Mouse (Mus musculus): Measurements from ENCODE around the gene Mgat5b.

Gene Mgat5b

GRCm38 (mm10) chr11:116919186-116920020 lies 740 bp downstream of the Mgat5b start:
- peak; percentile 13 for DNase-seq (ENCODE audit: low read depth)

GRCm38 (mm10) chr11:116920746-116921145 lies 2.1 kb downstream of the Mgat5b start:
- DNase-seq (ENCODE audit: low read depth) = no peak

- DNase-seq (ENCODE audit: low read depth) = no peak
Measured at GRCm38 (mm10) chr11:116922058-116922457, 3.4 kb downstream of the Mgat5b start.

GRCm38 (mm10) chr11:116928031-116928430 lies 9.4 kb downstream of the Mgat5b start:
- no peak for DNase-seq (ENCODE audit: low read depth)

GRCm38 (mm10) chr11:116934862-116935261 lies 16.2 kb downstream of the Mgat5b start:
- no peak for DNase-seq (ENCODE audit: low read depth)

- DNase-seq (ENCODE audit: low read depth) = no peak
Measured at GRCm38 (mm10) chr11:116935354-116935753, 16.7 kb downstream of the Mgat5b start.

GRCm38 (mm10) chr11:116935917-116936316 lies 17.3 kb downstream of the Mgat5b start:
- no peak for DNase-seq (ENCODE audit: low read depth)

- DNase-seq (ENCODE audit: low read depth) = no peak
Measured at GRCm38 (mm10) chr11:116937141-116937540, 18.5 kb downstream of the Mgat5b start.

GRCm38 (mm10) chr11:116940088-116940855 lies 21.6 kb downstream of the Mgat5b start:
- no peak for DNase-seq (ENCODE audit: low read depth)

GRCm38 (mm10) chr11:116944346-116944745 lies 25.7 kb downstream of the Mgat5b start:
- DNase-seq (ENCODE audit: low read depth) = no peak

- DNase-seq (ENCODE audit: low read depth) = peak; percentile 48
Measured at GRCm38 (mm10) chr11:116949832-116950231, 31.2 kb downstream of the Mgat5b start.

- no peak for DNase-seq (ENCODE audit: low read depth)
Measured at GRCm38 (mm10) chr11:116951429-116951828, 32.8 kb downstream of the Mgat5b start.

- no peak for DNase-seq (ENCODE audit: low read depth)
Measured at GRCm38 (mm10) chr11:116954231-116955118, 35.8 kb downstream of the Mgat5b start.

- no peak for DNase-seq (ENCODE audit: low read depth)
Measured at GRCm38 (mm10) chr11:116958601-116959000, 39.9 kb downstream of the Mgat5b start.

- no peak for DNase-seq (ENCODE audit: low read depth)
Measured at GRCm38 (mm10) chr11:116965061-116965460, 46.4 kb downstream of the Mgat5b start.

- no peak for DNase-seq (ENCODE audit: low read depth)
Measured at GRCm38 (mm10) chr11:116965961-116966360, 47.3 kb downstream of the Mgat5b start.

GRCm38 (mm10) chr11:116968586-116968985 lies 49.9 kb downstream of the Mgat5b start:
- DNase-seq (ENCODE audit: low read depth) = no peak

GRCm38 (mm10) chr11:116969498-116969897 lies 50.8 kb downstream of the Mgat5b start:
- no peak for DNase-seq (ENCODE audit: low read depth)

GRCm38 (mm10) chr11:116970847-116971246 lies 52.2 kb downstream of the Mgat5b start:
- DNase-seq (ENCODE audit: low read depth) = no peak

GRCm38 (mm10) chr11:116972828-116973227 lies 54.2 kb downstream of the Mgat5b start:
- DNase-seq (ENCODE audit: low read depth) = no peak

- no peak for DNase-seq (ENCODE audit: low read depth)
Measured at GRCm38 (mm10) chr11:116973508-116973907, 54.8 kb downstream of the Mgat5b start.

GRCm38 (mm10) chr11:116974341-116974740 lies 55.7 kb downstream of the Mgat5b start:
- no peak for DNase-seq (ENCODE audit: low read depth)

Measured in naive thymus-derived CD4-positive, alpha-beta T cell, adult 2 months (primary cell).